Mouse (Mus musculus): ENCODE data around the gene Tst. TPM values are rescaled to one million over a fixed set of nuclear protein-coding genes. Genes with fewer than 3 reads are reported as not detected.

The Tst gene
- total RNA-seq, 2 experiments from 2014 or later, result 33.3 to 33.4 TPM

- intact Hi-C loops (cut with DNase I), result loop anchor here (5.0 to 10.0 kb wide), 3 partner anchors 258 to 460 kb away; partner anchors contain the start of gene Eif3d
- DNase-seq (ENCODE audit: low spot score in 2 of 2), result peak; percentile 54 to 72
These were observed 29.3 kb upstream of the Tst start for GRCm38 (mm10) chr15:78434896-78435520.

- intact Hi-C loops (cut with DNase I), result loop anchor here (5.0 to 10.0 kb wide), 2 partner anchors 254 to 457 kb away; partner anchors contain the start of gene Eif3d
- no peak for DNase-seq (ENCODE audit: low spot score in 2 of 2)
These were observed 25.9 kb upstream of the Tst start for GRCm38 (mm10) chr15:78431541-78432121.

GRCm38 (mm10) chr15:78430874-78431273, 25.2 kb upstream of the Tst start:
- no peak for DNase-seq (ENCODE audit: low spot score in 2 of 2)
- intact Hi-C loops (cut with DNase I), result loop anchor here (5.0 to 10.0 kb wide), 2 partner anchors 254 to 456 kb away; partner anchors contain the start of gene Eif3d

GRCm38 (mm10) chr15:78429871-78430622, 24.3 kb upstream of the Tst start:
- no peak for DNase-seq (ENCODE audit: low spot score in 2 of 2)
- intact Hi-C loops (cut with DNase I), result loop anchor here (5.0 to 10.0 kb wide), 2 partner anchors 253 to 455 kb away; partner anchors contain the start of gene Eif3d

- DNase-seq (ENCODE audit: low spot score in 2 of 2), result no peak
- intact Hi-C loops (cut with DNase I), result no loop called here
These were observed 23.4 kb upstream of the Tst start for GRCm38 (mm10) chr15:78429139-78429459.

GRCm38 (mm10) chr15:78428391-78429138, 22.9 kb upstream of the Tst start, which contains the start of gene Kctd17:
Gene Kctd17 (plus strand): TSS chr15:78428564.
- peak; percentile 85 to 90 for DNase-seq (ENCODE audit: low spot score in 2 of 2)
- intact Hi-C loops (cut with DNase I), result no loop called here

- intact Hi-C loops (cut with DNase I), result no loop called here
- DNase-seq (ENCODE audit: low spot score in 2 of 2), result no peak
These were observed 19.5 kb upstream of the Tst start for GRCm38 (mm10) chr15:78425230-78425629.

- no peak for DNase-seq (ENCODE audit: low spot score in 2 of 2)
- intact Hi-C loops (cut with DNase I), result loop anchor here (5.0 kb wide), 1 partner anchor 167 kb away; no protein-coding TSS in a partner anchor
These were observed 18.8 kb upstream of the Tst start for GRCm38 (mm10) chr15:78424507-78424906.

- DNase-seq (ENCODE audit: low spot score in 2 of 2), result peak; percentile 80 to 85
These were observed 16.6 kb upstream of the Tst start for GRCm38 (mm10) chr15:78422046-78422956.

GRCm38 (mm10) chr15:78420395-78420794, 14.7 kb upstream of the Tst start:
- no peak for DNase-seq (ENCODE audit: low spot score in 2 of 2)
- intact Hi-C loops (cut with DNase I), result loop anchor here (5.0 kb wide), 1 partner anchor 163 kb away; no protein-coding TSS in a partner anchor

More at GRCm38 (mm10) chr15:78422046-78422956, 16.6 kb upstream of the Tst start:
- intact Hi-C loops (cut with DNase I), result loop anchor here (1.0 to 5.0 kb wide), 2 partner anchors 67 to 165 kb away; no protein-coding TSS in a partner anchor

GRCm38 (mm10) chr15:78416937-78417336, 11.2 kb upstream of the Tst start:
- DNase-seq (ENCODE audit: low spot score in 2 of 2), result no peak
- intact Hi-C loops (cut with DNase I), result no loop called here

GRCm38 (mm10) chr15:78414157-78414556, 8.4 kb upstream of the Tst start:
- intact Hi-C loops (cut with DNase I), result no loop called here
- DNase-seq (ENCODE audit: low spot score in 2 of 2), result no peak

- no peak for DNase-seq (ENCODE audit: low spot score in 2 of 2)
- intact Hi-C loops (cut with DNase I), result no loop called here
These were observed 8.0 kb upstream of the Tst start for GRCm38 (mm10) chr15:78413719-78414117.

GRCm38 (mm10) chr15:78413083-78413718, 7.5 kb upstream of the Tst start:
- DNase-seq (ENCODE audit: low spot score in 2 of 2), result no peak
- intact Hi-C loops (cut with DNase I), result no loop called here

GRCm38 (mm10) chr15:78409570-78410052, 3.9 kb upstream of the Tst start:
- intact Hi-C loops (cut with DNase I), result no loop called here
- DNase-seq (ENCODE audit: low spot score in 2 of 2), result no peak

- peak; percentile 90 to 92 for DNase-seq (ENCODE audit: low spot score in 2 of 2)
- intact Hi-C loops (cut with DNase I), result no loop called here
These were observed 707 bp upstream of the Tst start, which contains the start of gene Mpst for GRCm38 (mm10) chr15:78406293-78406934. Gene Mpst (plus strand): TSS chr15:78406416.

- intact Hi-C loops (cut with DNase I), result no loop called here
These were observed 609 bp downstream of the Tst start for GRCm38 (mm10) chr15:78405098-78405497.

More at GRCm38 (mm10) chr15:78405098-78405497, 609 bp downstream of the Tst start:
- no peak for DNase-seq (ENCODE audit: low spot score in 2 of 2)
